Mouse (Mus musculus): ENCODE results near the gene Lmbr1l.
"Not testable (repeated sequence)": the region's sequence is repeated elsewhere in the genome, so short reads cannot be mapped to it uniquely, and the experiment has no call there.

The Lmbr1l gene

GRCm38 (mm10) chr15:98917538-98918498, at the start of gene Lmbr1l:
Gene Lmbr1l, minus strand, starts transcription at chr15:98918231.
- peak; percentile 94 to 99 for DNase-seq (ENCODE audit: low spot score in 2 of 2)

GRCm38 (mm10) chr15:98959531-98959930, 41.5 kb upstream of the Lmbr1l start:
- DNase-seq (ENCODE audit: low spot score in 2 of 2), result no peak

- no peak for DNase-seq (ENCODE audit: low spot score in 2 of 2)
Measured at GRCm38 (mm10) chr15:98958901-98959420, 40.9 kb upstream of the Lmbr1l start.

- DNase-seq (ENCODE audit: low spot score in 2 of 2), result no peak
Measured at GRCm38 (mm10) chr15:98957475-98957874, 39.4 kb upstream of the Lmbr1l start.

GRCm38 (mm10) chr15:98956000-98956399, 38.0 kb upstream of the Lmbr1l start:
- DNase-seq (ENCODE audit: low spot score in 2 of 2), result no peak

- no peak for DNase-seq (ENCODE audit: low spot score in 2 of 2)
Measured at GRCm38 (mm10) chr15:98955324-98955723, 37.3 kb upstream of the Lmbr1l start.

GRCm38 (mm10) chr15:98954425-98955253, 36.6 kb upstream of the Lmbr1l start:
- no peak for DNase-seq (ENCODE audit: low spot score in 2 of 2)

GRCm38 (mm10) chr15:98953401-98954356, 35.6 kb upstream of the Lmbr1l start, which contains the start of the genes Gm49450 and Tuba1a:
Gene Gm49450, minus strand, starts transcription at chr15:98953551.
Gene Tuba1a, minus strand, starts transcription at chr15:98953703.
- peak; percentile 90 to 96 for DNase-seq (ENCODE audit: low spot score in 2 of 2)

GRCm38 (mm10) chr15:98952751-98953400, 34.8 kb upstream of the Lmbr1l start:
- peak in 1 of 2 experiments; percentile 54 for DNase-seq (ENCODE audit: low spot score in 2 of 2)

GRCm38 (mm10) chr15:98952063-98952455, 34.0 kb upstream of the Lmbr1l start:
- DNase-seq (ENCODE audit: low spot score in 2 of 2), result no peak

GRCm38 (mm10) chr15:98951122-98952062, 33.4 kb upstream of the Lmbr1l start:
- not testable (repeated sequence) for DNase-seq (ENCODE audit: low spot score in 2 of 2)

GRCm38 (mm10) chr15:98949607-98949892, 31.5 kb upstream of the Lmbr1l start:
- DNase-seq (ENCODE audit: low spot score in 2 of 2), result no peak

- DNase-seq (ENCODE audit: low spot score in 2 of 2), result no peak
Measured at GRCm38 (mm10) chr15:98948857-98949606, 31.0 kb upstream of the Lmbr1l start.

- DNase-seq (ENCODE audit: low spot score in 2 of 2), result no peak
Measured at GRCm38 (mm10) chr15:98948382-98948781, 30.4 kb upstream of the Lmbr1l start.

GRCm38 (mm10) chr15:98947884-98948283, 29.9 kb upstream of the Lmbr1l start:
- no peak for DNase-seq (ENCODE audit: low spot score in 2 of 2)

- DNase-seq (ENCODE audit: low spot score in 2 of 2), result no peak
Measured at GRCm38 (mm10) chr15:98943133-98943532, 25.1 kb upstream of the Lmbr1l start.

GRCm38 (mm10) chr15:98942081-98942480, 24.1 kb upstream of the Lmbr1l start:
- DNase-seq (ENCODE audit: low spot score in 2 of 2), result no peak

- DNase-seq (ENCODE audit: low spot score in 2 of 2), result no peak
Measured at GRCm38 (mm10) chr15:98941539-98941938, 23.5 kb upstream of the Lmbr1l start.

- no peak for DNase-seq (ENCODE audit: low spot score in 2 of 2)
Measured at GRCm38 (mm10) chr15:98940816-98941215, 22.8 kb upstream of the Lmbr1l start.
